Mouse (Mus musculus): ENCODE measurements around the gene Tead4. TPM values are rescaled to one million over a fixed set of nuclear protein-coding genes. Genes with fewer than 3 reads are reported as not detected.

Tead4 gene
- polyA plus RNA-seq (2012; rRNA removed), result 1.8 and 2.0 TPM in 2 replicates

DNA sequence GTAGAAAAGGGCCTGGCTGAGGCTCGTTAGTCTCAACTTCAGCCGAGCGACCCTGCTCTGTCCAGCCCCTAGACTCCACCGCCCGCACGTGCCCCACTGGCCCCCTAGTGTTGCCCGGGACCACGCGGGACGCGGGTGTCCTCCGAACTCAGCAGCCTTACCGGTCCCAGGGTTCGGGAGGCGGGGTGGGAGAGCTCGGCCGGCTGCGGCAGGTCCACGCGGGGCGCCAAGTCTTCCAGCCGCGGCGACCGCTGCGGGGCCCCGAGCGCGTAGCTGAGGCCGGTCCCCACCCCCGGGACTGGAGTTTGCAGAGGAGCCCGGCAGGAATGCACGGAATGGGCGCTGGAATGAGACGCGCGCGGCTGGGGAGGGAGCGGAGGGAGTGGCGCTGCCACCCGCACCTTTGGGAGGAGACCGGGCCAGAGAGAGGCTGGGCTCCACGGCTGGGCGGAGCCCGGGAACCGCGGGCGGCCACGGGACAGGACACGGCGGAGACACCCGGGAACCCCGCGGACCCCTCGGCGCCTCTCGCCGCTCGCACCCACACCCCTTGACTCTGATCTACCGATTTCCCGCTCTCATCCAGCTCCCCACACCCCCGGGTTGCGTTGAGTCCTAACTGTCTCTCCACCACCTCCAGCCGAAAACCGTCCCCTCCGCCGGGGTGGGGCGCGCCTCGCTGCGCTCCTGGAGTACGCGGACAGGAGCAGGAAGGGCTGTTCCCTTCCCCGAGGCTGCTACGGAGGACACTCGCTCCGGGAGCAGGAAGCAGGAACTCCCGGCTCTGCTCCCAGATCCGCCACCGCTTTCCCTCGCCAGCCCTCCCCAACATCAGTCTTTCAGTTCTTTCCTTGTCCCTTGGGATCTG is at the start of gene Tead4:
Gene Tead4 (minus strand): TSS at position 690 of the 868 bp plus-strand sequence.

Other genes with a start within 250 kb of the Tead4 start
- gene Tspan9, start 157.2 kb downstream of the Tead4 start, polyA plus RNA-seq (2012; rRNA removed), result 42.7 and 51.9 TPM in 2 replicates
- 4.8 and 4.9 TPM in 2 replicates for gene Tulp3, start 55.0 kb upstream of the Tead4 start, polyA plus RNA-seq (2012; rRNA removed)
- gene Rhno1, start 62.1 kb upstream of the Tead4 start, polyA plus RNA-seq (2012; rRNA removed), result 10.7 and 11.2 TPM in 2 replicates
- gene Foxm1, start 62.1 kb upstream of the Tead4 start, polyA plus RNA-seq (2012; rRNA removed), result 12.5 and 14.1 TPM in 2 replicates
- gene Tex52, start 74.6 kb upstream of the Tead4 start, polyA plus RNA-seq (2012; rRNA removed), result 0.09 and 0.13 TPM in 2 replicates
- not detected in 2 replicates for gene Gm44596, start 74.7 kb upstream of the Tead4 start, polyA plus RNA-seq (2012; rRNA removed)
- gene Nrip2, start 98.5 kb upstream of the Tead4 start, polyA plus RNA-seq (2012; rRNA removed), result 0.71 and 1.4 TPM in 2 replicates
- gene Itfg2, start 124.1 kb upstream of the Tead4 start, polyA plus RNA-seq (2012; rRNA removed), result 18.3 and 26.1 TPM in 2 replicates
- gene Fkbp4, start 137.9 kb upstream of the Tead4 start, polyA plus RNA-seq (2012; rRNA removed), result 152 and 153 TPM in 2 replicates
- 0.05 and 0.17 TPM in 2 replicates for gene Pzp, start 225.9 kb upstream of the Tead4 start, polyA plus RNA-seq (2012; rRNA removed)

Data from colon, adult 2 months (tissue).